Mouse (Mus musculus): ENCODE results near the gene Pigx. TPM values are rescaled to one million over a fixed set of nuclear protein-coding genes. Genes with fewer than 3 reads are reported as not detected.

Pigx gene
- total and polyA plus RNA-seq, 2 experiments, result 19.0 to 37.7 TPM

DNA sequence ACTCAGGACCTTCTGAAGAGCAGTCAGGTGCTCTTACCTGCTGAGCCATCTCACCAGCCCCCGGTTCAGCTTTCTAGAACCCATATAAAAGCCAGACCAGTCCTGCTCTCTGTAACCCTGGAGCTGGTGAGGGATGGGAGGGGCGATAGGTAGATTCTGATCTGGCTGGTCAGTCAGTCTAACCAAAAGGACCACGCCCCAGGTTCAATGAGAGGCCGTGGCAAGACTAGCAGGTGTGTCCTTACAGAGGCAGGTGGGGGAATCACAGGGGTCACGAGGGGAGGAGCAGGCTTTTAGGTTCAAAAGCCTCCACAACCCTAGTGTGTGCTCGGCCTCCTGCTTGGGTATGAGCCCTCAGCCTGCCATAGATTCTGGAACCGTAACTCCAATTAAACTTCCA, 8.1 kb downstream of the Pigx start:
- 96% methylated on average over 7 of the region's 7 CpGs for WGBS
- Histone ChIP-seq H3K9ac (ENCODE audit: low read depth, low read length) (no peak overlapping the region), H3K4me3 (ENCODE audit: insufficient read depth, low read depth, low read length) (no peak overlapping the region), H3K79me2 (ENCODE audit: control insufficient read depth, insufficient read depth, low read length) (no peaks in the 10 kb centered on the region; the same call in 1 of the 2 replicates), H3K4me1 (ENCODE audit: control insufficient read depth, insufficient read depth, low read length) (no peaks in the 10 kb centered on the region), H3K27me3 (ENCODE audit: control insufficient read depth, insufficient read depth, low read length) (no peaks in the 10 kb centered on the region), H3K36me3 (ENCODE audit: control insufficient read depth, insufficient read depth, low read length) (peaks cover 17% of the 10 kb centered on the region), H3K27ac (replicated peaks; ENCODE audit: insufficient read depth, low read depth, low read length) (no peak overlapping the region)
- no peak for TF ChIP-seq POLR2A (IDR thresholded peaks at IDR 0.05; ENCODE audit: extremely low read depth, insufficient read depth, low read length)
- no peak for TF ChIP-seq CTCF (IDR thresholded peaks at IDR 0.05; ENCODE audit: low read depth, low read length)
- no peak for DNase-seq (ENCODE audit: extremely low read depth, low read depth, low spot score)

DNA sequence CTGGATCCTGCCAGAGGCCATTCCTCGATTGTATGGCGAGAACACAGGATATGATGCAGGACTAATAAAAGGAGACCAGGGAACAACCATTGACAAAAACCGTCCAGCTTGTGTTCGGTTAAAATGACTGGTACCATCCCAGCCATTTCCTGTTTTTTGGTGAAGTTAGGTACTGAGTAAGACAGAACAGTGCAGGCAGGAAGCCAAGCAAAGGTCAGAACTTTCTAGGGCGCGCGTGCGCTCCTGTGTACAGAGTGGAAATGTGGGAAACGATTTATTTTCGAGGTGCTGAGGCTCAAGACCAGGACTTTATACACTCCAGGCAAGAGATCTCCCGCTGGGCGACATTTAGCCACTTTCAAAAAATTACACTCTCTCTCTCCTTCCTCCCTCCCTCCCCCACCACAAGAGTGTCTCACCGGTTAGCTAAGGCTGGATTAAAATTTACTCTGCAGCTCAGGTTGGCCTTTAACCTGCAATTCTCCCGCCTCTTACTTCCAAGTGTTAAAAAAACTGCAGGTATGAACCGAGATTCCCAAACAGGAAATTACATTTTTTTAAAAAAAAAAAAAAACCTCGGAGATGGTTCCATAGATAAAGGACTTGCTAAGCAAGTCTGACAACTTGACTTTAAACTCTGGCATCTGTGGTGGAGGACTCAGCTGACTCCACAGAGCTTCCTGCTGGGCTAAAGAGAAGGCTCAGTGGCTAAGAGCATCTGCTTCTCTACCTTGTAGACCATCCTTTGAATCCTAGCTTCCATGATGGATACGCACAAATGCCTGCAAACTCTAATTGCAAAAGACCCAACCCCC, 11.7 kb downstream of the Pigx start:
- DNase-seq (ENCODE audit: extremely low read depth, low read depth, low spot score), result peak; percentile 53
- peak overlapping the region; percentile 47; the same call in 1 of the 2 replicates for H3K27ac ChIP-seq (replicated peaks; ENCODE audit: insufficient read depth, low read depth, low read length)
- no peak for TF ChIP-seq POLR2A (IDR thresholded peaks at IDR 0.05; ENCODE audit: extremely low read depth, insufficient read depth, low read length)
- no peak for TF ChIP-seq CTCF (IDR thresholded peaks at IDR 0.05; ENCODE audit: low read depth, low read length)
- peaks cover 43% of the 10 kb centered on the region for H3K36me3 ChIP-seq (ENCODE audit: control insufficient read depth, insufficient read depth, low read length)
- no peaks in the 10 kb centered on the region for H3K79me2 ChIP-seq (ENCODE audit: control insufficient read depth, insufficient read depth, low read length)
- no peaks in the 10 kb centered on the region for H3K4me1 ChIP-seq (ENCODE audit: control insufficient read depth, insufficient read depth, low read length)
- H3K4me3 ChIP-seq (ENCODE audit: insufficient read depth, low read depth, low read length), result no peak overlapping the region
- WGBS, result 23% methylated on average over 17 of the region's 17 CpGs
- H3K9ac ChIP-seq (ENCODE audit: low read depth, low read length), result no peak overlapping the region; the same call in 1 of the 2 replicates
- no peaks in the 10 kb centered on the region for H3K27me3 ChIP-seq (ENCODE audit: control insufficient read depth, insufficient read depth, low read length)

DNA sequence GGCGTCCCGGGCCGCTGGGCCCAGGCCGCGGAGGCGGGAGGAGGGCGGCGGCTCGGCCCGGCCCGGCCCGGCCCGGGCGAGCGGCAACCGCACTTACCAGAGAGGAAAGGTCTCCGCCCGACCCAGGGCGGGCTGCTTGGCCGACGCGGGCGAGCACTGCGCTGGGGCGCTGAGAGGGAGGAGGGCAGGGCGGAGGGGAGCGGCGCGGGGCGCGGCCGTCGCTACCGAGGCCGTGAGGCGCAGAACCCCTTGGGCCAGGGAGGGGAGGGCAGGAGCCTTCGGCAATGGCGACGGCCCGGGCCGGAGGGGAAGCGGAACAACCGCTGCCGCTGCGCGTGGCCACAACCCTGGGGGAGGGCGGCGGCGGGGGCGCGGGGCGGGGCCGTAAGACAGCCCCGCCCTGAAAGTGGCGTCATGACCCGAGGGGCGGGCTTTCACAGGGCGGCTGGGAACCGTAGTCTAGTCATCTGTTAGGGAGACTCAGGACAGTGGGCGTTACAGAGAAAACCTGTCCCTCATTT, 20.5 kb downstream of the Pigx start, which contains the start of gene Pak2:
Gene Pak2, minus strand, starts transcription at position 352 of the 521 bp plus-strand sequence.
- under 1% methylated on average over 49 of the region's 60 CpGs for WGBS
- Histone ChIP-seq H3K4me1 (ENCODE audit: control insufficient read depth, insufficient read depth, low read length) (peaks cover 13% of the 10 kb centered on the region; the same call in 1 of the 2 replicates), H3K9ac (ENCODE audit: low read depth, low read length) (peak within 1 kb of the TSS; percentile 93), H3K36me3 (ENCODE audit: control insufficient read depth, insufficient read depth, low read length) (peaks cover 4% of the 10 kb centered on the region; the same call in 1 of the 2 replicates), H3K27ac (replicated peaks; ENCODE audit: insufficient read depth, low read depth, low read length) (peak within 1 kb of the TSS; percentile 71), H3K4me3 (ENCODE audit: insufficient read depth, low read depth, low read length) (peak within 1 kb of the TSS; percentile 84), H3K27me3 (ENCODE audit: control insufficient read depth, insufficient read depth, low read length) (no peaks in the 10 kb centered on the region), H3K79me2 (ENCODE audit: control insufficient read depth, insufficient read depth, low read length) (peaks cover 20% of the 10 kb centered on the region)
- peak; percentile 71 for DNase-seq (ENCODE audit: extremely low read depth, low read depth, low spot score)
- TF ChIP-seq CTCF (IDR thresholded peaks at IDR 0.05; ENCODE audit: low read depth, low read length) (no peak), POLR2A (IDR thresholded peaks at IDR 0.05; ENCODE audit: extremely low read depth, insufficient read depth, low read length) (peak; percentile 78)

DNA sequence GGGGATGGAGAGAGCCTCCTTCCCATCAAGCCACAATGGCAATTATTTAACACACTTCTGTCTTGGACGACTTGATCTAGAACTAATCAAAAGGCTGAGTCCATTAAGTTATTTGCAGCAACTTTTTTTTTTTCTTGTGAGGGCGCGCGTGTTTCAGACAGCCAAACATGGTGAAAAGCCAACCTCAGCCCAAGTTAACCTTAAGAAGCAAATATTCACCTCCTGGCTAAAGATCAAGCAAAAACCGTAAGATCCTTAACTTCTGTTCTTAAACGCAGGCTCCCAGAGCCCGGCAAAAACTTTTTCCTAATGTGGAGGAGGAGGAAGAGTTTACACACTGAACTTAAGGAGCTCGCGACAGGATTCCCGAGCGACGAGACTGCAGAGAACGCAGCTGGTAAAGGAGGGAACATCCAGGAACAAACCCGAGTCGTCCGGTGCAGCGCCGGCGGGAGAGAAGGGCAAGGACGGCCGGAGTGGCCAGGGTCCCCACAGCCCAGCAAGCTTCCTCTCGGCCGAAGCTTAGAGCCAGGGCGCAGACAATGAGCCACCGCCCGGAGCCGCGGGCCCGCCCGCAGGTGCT, 21.0 kb downstream of the Pigx start:
- DNase-seq (ENCODE audit: extremely low read depth, low read depth, low spot score), result peak; percentile 56
- no peaks in the 10 kb centered on the region for H3K27me3 ChIP-seq (ENCODE audit: control insufficient read depth, insufficient read depth, low read length)
- TF ChIP-seq CTCF (IDR thresholded peaks at IDR 0.05; ENCODE audit: low read depth, low read length) (no peak), POLR2A (IDR thresholded peaks at IDR 0.05; ENCODE audit: extremely low read depth, insufficient read depth, low read length) (no peak)

DNA sequence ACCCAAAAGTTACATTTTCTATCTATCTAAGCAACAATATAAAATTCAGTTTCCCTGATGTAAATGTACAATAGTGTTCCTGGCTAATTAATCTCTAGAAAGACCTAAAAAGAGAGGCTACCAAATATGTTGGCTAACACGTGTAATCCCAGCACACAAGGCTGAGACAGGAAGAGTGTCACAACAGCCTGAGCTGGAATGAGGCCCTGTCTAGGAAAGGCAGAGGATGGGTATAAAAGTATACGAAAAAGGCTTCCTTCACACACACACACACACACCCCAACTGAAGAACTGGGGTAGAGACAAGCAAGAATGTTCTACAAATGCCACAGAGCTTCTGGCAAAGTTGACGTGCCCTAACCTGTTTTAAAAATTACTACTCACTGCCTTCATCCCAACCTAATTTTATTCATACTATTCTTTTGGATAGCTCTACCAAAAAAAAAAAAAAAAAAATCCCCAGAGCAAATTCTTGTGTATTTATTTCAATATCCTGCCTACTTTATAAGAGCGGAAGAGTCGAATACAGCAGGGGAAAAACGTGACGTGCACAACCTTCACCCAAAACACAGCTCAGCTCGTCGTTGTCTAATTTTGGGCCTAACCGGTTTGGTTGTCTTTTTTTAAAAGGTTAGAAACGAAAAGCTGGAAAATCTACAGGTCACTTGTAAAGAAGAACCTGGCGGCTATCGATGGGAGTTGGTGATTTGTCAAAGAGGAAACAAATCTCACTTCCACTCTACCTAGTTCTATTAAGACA, 21.7 kb downstream of the Pigx start:
- Histone ChIP-seq H3K4me1 (ENCODE audit: control insufficient read depth, insufficient read depth, low read length) (peaks cover 13% of the 10 kb centered on the region; the same call in 1 of the 2 replicates), H3K36me3 (ENCODE audit: control insufficient read depth, insufficient read depth, low read length) (no peaks in the 10 kb centered on the region), H3K27me3 (ENCODE audit: control insufficient read depth, insufficient read depth, low read length) (no peaks in the 10 kb centered on the region), H3K27ac (replicated peaks; ENCODE audit: insufficient read depth, low read depth, low read length) (peak overlapping the region; percentile 71; the same call in 1 of the 2 replicates), H3K9ac (ENCODE audit: low read depth, low read length) (peak overlapping the region; percentile 93), H3K79me2 (ENCODE audit: control insufficient read depth, insufficient read depth, low read length) (peaks cover 26% of the 10 kb centered on the region), H3K4me3 (ENCODE audit: insufficient read depth, low read depth, low read length) (peak overlapping the region; percentile 84)
- peak; percentile 28 for DNase-seq (ENCODE audit: extremely low read depth, low read depth, low spot score)
- TF ChIP-seq CTCF (IDR thresholded peaks at IDR 0.05; ENCODE audit: low read depth, low read length), result no peak
- TF ChIP-seq POLR2A (IDR thresholded peaks at IDR 0.05; ENCODE audit: extremely low read depth, insufficient read depth, low read length), result no peak
- WGBS, result 5% methylated on average over 13 of the region's 13 CpGs

More for the DNA sequence above, 21.0 kb downstream of the Pigx start:
- Histone ChIP-seq H3K79me2 (ENCODE audit: control insufficient read depth, insufficient read depth, low read length) (peaks cover 20% of the 10 kb centered on the region), H3K36me3 (ENCODE audit: control insufficient read depth, insufficient read depth, low read length) (peaks cover 2% of the 10 kb centered on the region; the same call in 1 of the 2 replicates), H3K9ac (ENCODE audit: low read depth, low read length) (peak overlapping the region; percentile 93), H3K4me3 (ENCODE audit: insufficient read depth, low read depth, low read length) (peak overlapping the region; percentile 84), H3K4me1 (ENCODE audit: control insufficient read depth, insufficient read depth, low read length) (peaks cover 13% of the 10 kb centered on the region; the same call in 1 of the 2 replicates), H3K27ac (replicated peaks; ENCODE audit: insufficient read depth, low read depth, low read length) (peak overlapping the region; percentile 71)
- WGBS, result 0% methylated on average over 30 of the region's 30 CpGs
